Mouse (Mus musculus) macrophage (primary cell): ENCODE measurements around the gene Slc25a20. TPM values are rescaled to one million over a fixed set of nuclear protein-coding genes. Genes with fewer than 3 reads are reported as not detected.

ENCODE experiments used
- H3K27ac ChIP-seq: fragments of 350-480 bp; formaldehyde crosslinking; 2 replicates; pipeline ENCODE4 v1.9.0; 2021
- H3K36me3 ChIP-seq: fragments of 350-480 bp; formaldehyde crosslinking; 2 replicates; pipeline ENCODE4 v1.9.0; 2021; ENCODE audit errors: inconsistent target
- H3K4me3 ChIP-seq: fragments of 350-480 bp; formaldehyde crosslinking; 2 replicates; pipeline ENCODE4 v1.9.0; 2021; ENCODE audit errors: inconsistent target
- H3K79me2 ChIP-seq: fragments of 350-480 bp; formaldehyde crosslinking; 2 replicates; pipeline ENCODE4 v1.9.0; 2021; ENCODE audit errors: inconsistent target
- WGBS: methylation state at CpG from one replicate; pipeline ENCODE4 v1.1.7; 2026; ENCODE audit warnings: inconsistent platforms; ENCODE audit not compliant: missing documents; 5-methylcytosine and 5-hydroxymethylcytosine counted together
- polyA plus RNA-seq: library from polyadenylated mRNA; stranded (reverse); fragments of 250-400 nt; gene quantifications from 3 replicates; pipeline ENCODE4 v1.2.4, GENCODE M21; 2018; ENCODE audit warnings: inconsistent platforms

Gene Slc25a20
- polyA plus RNA-seq, 1 experiment from 2014 or later, result 35.2 TPM

DNA sequence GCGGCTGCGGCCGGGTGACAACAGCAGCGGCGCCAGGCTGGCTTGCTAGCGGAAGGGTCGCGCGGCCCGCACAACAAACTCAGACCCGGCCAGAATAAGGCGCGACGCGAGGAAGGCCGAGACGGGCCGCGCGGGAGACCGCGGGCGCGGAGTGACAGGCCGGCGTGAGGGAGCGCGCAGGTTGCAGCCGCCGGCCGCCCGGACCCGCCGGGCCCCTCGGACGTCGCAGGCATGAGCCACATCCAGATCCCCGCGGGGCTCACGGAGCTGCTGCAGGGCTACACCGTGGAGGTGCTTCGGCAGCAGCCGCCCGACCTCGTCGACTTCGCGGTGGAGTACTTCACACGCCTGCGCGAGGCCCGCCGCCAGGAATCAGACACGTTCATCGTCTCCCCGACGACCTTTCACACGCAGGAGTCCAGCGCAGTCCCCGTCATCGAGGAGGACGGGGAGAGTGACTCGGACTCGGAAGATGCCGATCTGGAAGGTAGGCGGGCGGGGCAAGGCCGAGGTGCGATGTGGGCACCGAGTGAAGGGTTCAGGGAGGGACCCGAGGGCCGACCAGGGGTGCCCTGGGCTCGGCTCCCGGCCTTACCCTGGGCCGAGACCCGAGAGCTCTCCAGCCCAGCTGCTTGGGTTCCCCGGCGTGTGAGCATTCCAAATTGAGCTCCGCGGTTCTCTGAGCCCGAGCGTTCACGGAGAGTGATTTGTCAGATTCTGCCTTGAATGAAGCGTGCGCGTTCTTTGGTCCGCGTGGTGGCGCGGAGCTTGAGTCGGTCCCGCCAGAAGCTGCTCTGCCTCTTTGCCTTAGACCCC, 30.5 kb downstream of the Slc25a20 start:
- 1% methylated on average over 86 of the region's 92 CpGs for WGBS
- Histone ChIP-seq H3K27ac (no peak overlapping the region), H3K79me2 (peaks cover 40% of the 10 kb centered on the region), H3K36me3 (no peaks in the 10 kb centered on the region), H3K4me3 (peak overlapping the region; percentile 36)

DNA sequence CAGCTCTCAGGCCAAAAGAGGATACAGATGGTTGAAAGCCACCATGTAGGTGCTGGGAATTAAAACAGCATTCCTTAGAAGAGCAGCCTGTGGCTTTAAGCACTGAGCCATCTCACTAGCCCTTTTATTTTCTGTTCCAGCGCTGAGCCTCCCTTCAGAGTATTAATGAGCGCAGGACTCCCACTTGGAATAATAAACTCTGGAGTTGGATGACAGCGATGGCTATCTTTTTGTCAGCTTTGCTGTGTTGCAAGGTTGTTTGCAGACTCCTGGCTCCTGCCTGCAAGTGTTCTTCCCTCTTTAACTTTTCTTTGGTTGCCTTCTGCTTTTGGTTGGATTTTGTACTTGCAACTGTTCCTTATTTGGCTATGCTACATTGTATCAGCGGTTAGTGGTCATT, 32.1 kb downstream of the Slc25a20 start:
- WGBS, result 67% methylated on average over 4 of the region's 4 CpGs
- H3K4me3 ChIP-seq, result no peak overlapping the region
- H3K27ac ChIP-seq, result no peak overlapping the region
- H3K79me2 ChIP-seq, result peaks cover 55% of the 10 kb centered on the region
- no peaks in the 10 kb centered on the region for H3K36me3 ChIP-seq

DNA sequence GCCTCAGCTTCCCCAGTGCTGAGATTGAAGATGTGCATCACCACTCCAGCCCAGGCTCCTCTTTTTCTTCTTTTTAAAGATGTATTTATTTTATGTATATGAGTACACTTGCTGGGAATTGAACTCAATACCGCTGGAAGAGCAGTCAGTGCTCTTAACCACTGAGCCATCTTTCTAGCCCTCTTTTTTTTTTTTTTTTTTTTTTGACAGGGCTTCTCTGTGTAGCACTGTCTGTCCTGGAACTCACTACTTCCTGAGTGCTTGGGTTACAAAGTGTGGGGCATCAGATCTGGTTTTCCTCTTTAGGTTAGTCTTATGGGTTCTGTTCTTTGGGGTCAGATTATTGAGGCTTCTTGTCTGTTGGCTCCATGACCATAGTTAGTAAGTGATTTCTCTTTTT, 32.6 kb downstream of the Slc25a20 start:
- Histone ChIP-seq H3K79me2 (peaks cover 61% of the 10 kb centered on the region), H3K4me3 (no peak overlapping the region), H3K36me3 (no peaks in the 10 kb centered on the region), H3K27ac (no peak overlapping the region)
- 100% methylated on average over 1 of the region's 1 CpGs for WGBS

DNA sequence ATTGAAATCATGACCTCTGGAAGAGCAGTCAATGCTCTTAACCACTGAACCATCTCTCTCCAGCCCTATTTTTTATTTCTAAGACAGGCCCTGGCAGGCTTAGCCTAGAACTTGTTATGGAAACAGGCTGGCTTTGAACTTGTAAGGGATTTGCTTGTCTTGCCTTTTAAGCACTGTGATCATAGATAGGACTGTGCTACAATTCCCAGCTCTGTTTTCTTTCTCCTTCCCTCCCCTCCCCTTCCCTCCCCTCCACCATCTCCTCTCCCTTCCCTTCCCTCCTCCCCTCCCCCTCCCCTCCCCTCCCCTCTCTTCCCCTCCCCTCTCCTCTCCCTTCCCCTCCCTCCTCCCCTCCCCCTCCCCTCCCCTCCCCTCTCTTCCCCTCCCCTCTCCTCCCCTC, 40.6 kb downstream of the Slc25a20 start:
- Histone ChIP-seq H3K27ac (no peak overlapping the region), H3K4me3 (no peak overlapping the region), H3K79me2 (peaks cover 70% of the 10 kb centered on the region), H3K36me3 (no peaks in the 10 kb centered on the region)

DNA sequence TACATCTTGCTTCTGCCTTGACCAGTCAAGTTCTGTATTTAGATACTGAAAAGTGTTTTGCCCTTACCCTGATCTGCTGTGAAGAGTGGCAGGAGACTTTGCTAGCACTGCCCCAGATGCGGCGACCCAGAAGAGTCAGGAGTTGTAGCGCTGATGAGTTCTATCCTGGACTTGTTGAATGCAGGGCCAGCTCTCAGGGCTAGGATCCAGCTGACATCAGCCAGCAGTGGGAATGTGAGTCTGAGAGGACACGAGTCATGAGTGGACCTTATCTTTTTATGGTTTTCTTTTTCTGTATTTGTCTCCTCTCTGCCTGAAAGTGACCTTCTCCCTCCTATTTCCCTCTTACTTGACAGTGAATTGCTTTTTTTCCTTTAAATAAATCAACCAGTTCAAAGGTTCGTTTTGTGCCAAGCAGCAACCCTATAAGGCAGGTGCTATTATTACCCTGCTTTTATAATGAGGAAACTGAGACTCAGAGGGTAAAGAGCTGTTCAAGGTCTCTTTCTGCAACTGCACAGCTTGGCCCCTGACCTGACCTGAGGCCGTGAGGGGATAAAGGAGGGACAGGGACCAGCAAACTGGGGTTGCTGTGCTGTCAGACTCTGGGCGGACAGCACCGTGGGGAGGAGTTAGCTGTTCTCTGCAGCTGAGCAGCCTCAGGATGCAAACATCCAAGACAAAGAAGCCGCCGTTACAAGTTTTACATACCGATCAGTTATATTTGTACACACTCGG, 41.7 kb downstream of the Slc25a20 start:
- Histone ChIP-seq H3K79me2 (peaks cover 70% of the 10 kb centered on the region), H3K27ac (no peak overlapping the region), H3K4me3 (no peak overlapping the region), H3K36me3 (no peaks in the 10 kb centered on the region)
- WGBS, result 91% methylated on average over 12 of the region's 12 CpGs

DNA sequence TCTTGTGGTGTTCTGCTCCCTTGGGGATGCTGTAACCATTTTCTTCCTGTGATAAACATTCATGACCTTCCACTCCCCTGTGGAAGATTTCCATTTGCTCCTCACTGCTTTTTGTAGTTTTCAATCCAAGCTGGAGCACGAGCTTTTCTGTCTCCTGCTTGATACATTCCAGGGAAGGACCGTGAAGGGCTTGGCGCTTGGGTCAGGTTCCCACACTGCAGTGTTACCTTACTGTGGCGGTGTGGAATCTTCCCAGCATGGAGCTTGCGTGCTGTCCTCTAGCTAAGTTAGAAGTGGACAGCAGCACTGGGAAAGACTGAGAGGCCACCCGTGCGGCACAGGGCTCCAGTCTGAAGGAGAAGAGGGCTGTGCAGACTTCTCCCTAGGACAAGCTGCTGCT, 42.7 kb downstream of the Slc25a20 start:
- Histone ChIP-seq H3K36me3 (no peaks in the 10 kb centered on the region), H3K27ac (no peak overlapping the region), H3K4me3 (no peak overlapping the region), H3K79me2 (peaks cover 70% of the 10 kb centered on the region)
- 100% methylated on average over 7 of the region's 7 CpGs for WGBS

DNA sequence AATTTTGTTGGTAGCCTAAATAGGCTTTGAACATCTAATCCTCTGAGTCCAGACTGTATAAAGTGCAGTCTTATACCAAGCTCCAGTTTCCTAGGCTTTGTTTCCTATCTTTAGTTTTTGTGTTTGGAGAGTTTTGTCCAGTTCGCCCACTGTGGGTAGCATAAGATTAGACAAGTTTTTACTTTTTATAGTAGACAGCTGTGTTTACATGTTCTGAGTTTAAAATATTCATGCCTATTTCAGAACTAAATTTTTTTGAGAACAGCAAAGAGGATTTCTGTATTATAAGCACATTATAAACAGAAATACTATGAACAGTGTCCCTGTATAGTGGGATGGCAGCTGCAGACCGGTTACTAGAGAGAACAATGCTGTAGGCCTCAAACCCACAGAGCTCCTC, 45.3 kb downstream of the Slc25a20 start:
- Histone ChIP-seq H3K79me2 (peaks cover 69% of the 10 kb centered on the region), H3K27ac (no peak overlapping the region), H3K4me3 (no peak overlapping the region), H3K36me3 (no peaks in the 10 kb centered on the region)
- 91% methylated on average over 2 of the region's 2 CpGs for WGBS

DNA sequence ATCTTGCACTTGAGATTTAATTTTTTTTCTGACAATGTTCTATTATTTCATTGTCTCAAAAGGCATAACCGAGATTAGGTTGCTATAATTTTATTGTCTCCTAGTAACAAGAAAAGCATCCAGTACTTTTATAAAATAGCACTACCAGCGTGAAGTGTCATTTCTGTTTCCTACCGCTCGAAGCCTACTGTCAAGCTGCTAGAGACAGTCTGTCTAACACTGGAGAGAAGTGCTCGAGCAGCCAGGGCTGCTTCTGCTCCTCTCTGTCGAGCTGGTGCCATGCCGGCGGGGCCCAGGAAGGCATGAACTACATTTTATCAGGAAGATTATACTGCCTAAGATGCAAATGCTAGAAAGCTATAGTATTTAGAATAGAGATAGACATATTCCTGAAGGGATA, 46.9 kb downstream of the Slc25a20 start:
- Histone ChIP-seq H3K36me3 (no peaks in the 10 kb centered on the region), H3K4me3 (no peak overlapping the region), H3K79me2 (peaks cover 76% of the 10 kb centered on the region), H3K27ac (no peak overlapping the region)
- WGBS, result 95% methylated on average over 8 of the region's 8 CpGs

DNA sequence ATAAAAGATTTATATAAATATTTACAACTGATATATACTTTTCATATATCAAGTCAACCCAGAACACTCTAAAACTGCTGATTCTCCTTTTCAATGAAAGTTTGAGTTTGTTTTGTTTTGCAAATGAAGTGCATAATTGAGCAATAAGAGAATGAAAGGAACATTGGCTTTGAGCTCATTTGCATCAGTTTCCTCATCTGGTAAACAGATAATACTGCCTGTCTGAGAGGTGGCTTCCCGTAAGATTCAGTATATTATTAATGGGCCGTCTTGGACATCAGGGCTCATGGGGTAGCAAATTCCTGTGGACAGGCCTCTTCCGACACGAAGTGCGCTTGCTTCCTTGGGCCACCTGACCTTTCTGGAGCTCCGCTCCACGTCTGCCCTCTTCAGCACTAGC, 48.9 kb downstream of the Slc25a20 start:
- H3K4me3 ChIP-seq, result no peak overlapping the region
- WGBS, result 92% methylated on average over 7 of the region's 7 CpGs
- H3K27ac ChIP-seq, result no peak overlapping the region
- peaks cover 65% of the 10 kb centered on the region for H3K79me2 ChIP-seq
- H3K36me3 ChIP-seq, result no peaks in the 10 kb centered on the region

DNA sequence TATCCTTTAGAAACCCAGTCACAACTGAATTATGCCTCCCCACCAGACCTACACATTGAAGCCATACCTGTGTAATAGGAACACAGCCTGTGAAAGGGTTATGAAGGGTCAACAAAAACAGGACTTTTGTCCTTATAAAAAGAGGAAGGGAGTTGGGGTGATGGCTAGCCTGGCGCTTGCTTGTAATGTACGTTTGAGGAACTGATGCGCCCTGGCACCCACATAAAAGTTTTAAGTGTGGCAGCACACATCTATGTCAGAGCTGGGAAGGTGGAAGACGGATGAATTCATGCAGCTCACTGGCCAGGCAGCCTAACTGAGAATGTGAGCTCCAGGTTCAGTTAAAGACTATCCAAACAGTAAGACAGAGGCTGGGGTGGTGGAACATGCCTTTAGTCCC, 54.3 kb downstream of the Slc25a20 start:
- 13% methylated on average over 4 of the region's 4 CpGs for WGBS
- Histone ChIP-seq H3K4me3 (no peak overlapping the region), H3K36me3 (no peaks in the 10 kb centered on the region), H3K27ac (no peak overlapping the region), H3K79me2 (peaks cover 22% of the 10 kb centered on the region; the same call in 1 of the 2 replicates)

DNA sequence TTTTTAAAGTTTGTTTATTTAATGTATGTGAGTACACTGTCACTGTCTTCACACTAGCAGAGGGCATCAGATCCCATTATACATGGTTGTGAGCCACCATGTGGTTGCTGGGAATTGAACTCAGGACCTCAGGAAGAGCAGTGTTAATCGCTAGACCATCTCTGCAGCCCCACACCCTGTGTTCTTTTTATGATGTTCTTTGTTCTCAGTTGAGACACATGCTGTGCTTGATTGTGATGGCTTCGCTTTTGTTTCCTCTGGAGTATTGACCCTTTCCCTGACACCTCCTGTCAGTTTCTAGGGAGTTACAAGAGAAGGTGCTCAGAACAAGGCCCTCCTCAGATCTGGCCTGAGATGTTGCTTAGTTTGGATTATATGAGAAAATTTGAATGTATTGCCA, 61.9 kb downstream of the Slc25a20 start:
- no peaks in the 10 kb centered on the region for H3K79me2 ChIP-seq
- H3K36me3 ChIP-seq, result no peaks in the 10 kb centered on the region
- H3K4me3 ChIP-seq, result no peak overlapping the region
- WGBS, result 95% methylated on average over 2 of the region's 2 CpGs
- H3K27ac ChIP-seq, result no peak overlapping the region

DNA sequence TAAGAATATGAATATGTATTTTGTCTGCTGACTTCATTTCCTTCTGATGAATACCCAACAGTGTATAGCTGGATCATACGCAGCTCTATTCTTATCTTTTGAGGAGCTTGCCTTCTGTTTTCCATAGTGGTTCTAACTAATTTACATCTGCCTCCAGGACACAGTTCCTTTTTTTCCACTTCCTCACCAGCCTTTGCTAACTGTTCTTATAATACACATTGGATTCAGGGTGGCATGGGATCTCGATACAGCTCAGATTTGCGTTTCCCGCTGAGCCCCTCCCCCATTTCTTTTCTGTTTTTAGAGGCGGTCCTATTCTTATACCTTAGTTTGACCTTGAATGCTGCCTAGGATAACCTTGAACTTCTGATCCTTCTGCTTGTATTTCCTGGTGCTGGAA, 64.2 kb downstream of the Slc25a20 start:
- H3K79me2 ChIP-seq, result no peaks in the 10 kb centered on the region
- H3K27ac ChIP-seq, result no peak overlapping the region
- WGBS, result 96% methylated on average over 5 of the region's 5 CpGs
- H3K4me3 ChIP-seq, result no peak overlapping the region
- H3K36me3 ChIP-seq, result no peaks in the 10 kb centered on the region

DNA sequence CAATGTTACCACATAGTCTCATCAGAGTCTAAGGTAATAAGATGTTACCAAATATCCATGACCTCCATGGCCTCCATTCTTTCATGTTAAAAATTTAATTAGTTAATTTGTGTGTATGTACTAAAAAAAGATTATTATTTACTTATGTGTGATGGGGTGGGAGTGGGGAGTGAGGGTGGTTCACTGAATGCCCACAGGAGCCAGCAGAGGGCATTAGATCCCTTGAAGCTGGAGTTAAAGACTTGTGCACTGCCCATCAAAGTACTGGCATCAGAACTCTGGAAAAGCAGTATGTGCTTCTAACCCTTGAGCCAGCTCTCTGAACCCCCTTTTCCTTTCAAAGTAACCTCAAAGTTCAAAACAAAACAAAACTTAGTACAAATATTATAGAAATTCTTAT, 67.2 kb downstream of the Slc25a20 start:
- H3K36me3 ChIP-seq, result no peaks in the 10 kb centered on the region; the same call in none of the 2 replicates
- H3K27ac ChIP-seq, result no peak overlapping the region
- no peak overlapping the region for H3K4me3 ChIP-seq
- H3K79me2 ChIP-seq, result no peaks in the 10 kb centered on the region

DNA sequence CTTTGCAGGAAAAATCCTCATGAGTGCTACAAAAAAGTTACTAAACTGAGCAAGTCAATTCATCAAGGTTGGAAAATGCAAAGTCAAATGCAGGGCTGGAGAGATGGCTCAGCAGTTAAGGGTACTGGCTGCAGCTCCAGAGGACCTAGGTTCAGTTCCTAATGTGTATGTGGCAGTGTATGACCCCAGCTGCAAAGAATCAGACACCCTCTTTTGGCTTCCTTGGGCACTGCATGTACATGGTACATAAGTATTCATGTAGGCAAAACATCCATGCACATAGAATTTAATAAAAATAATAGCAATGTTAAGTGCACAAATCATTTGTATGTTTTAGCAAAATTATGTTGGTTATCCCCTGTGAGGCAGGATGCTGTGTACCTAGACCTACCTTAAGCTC, 70.6 kb downstream of the Slc25a20 start:
- H3K79me2 ChIP-seq, result no peaks in the 10 kb centered on the region
- H3K27ac ChIP-seq, result no peak overlapping the region
- H3K36me3 ChIP-seq, result peaks cover 5% of the 10 kb centered on the region
- H3K4me3 ChIP-seq, result no peak overlapping the region
